Mouse (Mus musculus): ENCODE results near the gene Arhgap27.

DNA sequence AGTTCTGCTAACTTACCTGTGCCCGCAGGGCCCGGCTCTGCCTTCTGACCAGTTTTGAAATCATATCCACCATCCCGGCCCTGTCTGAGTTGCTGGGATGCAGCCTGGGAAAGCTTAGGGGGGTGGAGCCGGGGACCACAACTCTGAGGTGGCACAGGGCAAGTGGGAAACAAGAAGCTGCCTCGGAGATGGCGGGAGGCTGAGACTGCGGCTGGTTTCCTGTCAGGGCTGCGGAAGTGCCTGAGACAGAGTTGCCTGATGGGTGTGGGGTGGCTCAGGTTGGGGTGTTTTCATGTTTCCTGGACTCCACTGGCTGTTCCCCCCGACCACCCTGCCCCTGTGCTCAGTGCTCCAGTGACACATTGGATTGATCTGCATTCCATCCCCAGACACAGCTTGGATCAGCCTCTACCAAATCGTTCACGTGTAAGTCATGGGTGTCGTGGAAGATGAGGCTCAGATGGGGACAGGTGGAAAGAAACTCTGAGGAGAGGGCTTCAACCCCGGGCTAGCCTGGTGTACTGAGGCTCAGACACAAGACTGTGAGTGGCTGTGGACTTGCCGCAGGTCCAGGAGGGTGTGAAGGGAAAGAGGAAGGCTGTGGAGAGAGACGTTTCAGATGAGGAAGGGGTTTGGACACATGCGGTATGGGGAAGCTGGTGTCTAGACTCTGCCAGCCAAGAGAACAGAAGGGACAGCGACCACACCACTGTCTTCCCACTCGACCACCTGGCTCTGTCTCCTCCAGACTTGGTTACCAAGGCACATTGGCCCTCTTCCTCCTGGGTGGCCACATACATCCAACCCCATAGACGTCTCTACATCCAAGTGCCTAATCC is 18.8 kb downstream of the Arhgap27 start:
- TF ChIP-seq CTCF (conservative IDR thresholded peaks at IDR 0.05; ENCODE audit: insufficient read depth, insufficient read length, low read depth, low read length) (no peak), POLR2A (IDR thresholded peaks at IDR 0.05; ENCODE audit: low read depth, low read length) (no peak)

All from kidney, adult 2 months (tissue).